Mouse (Mus musculus) spleen, postnatal 36 days (tissue): ENCODE results near the gene Vtcn1.
A peak's percentile ranks its signal among the peaks of the same experiment; 100 is the strongest.

Experiments used
- DNase-seq, 2 experiments: peaks; one replicate each; pipeline ENCODE4 v3.0.0; 2022; ENCODE audit warnings: low spot score in 2 of 2, mixed read lengths in 1 of 2

The Vtcn1 gene

GRCm38 (mm10) chr3:100856050-100856815 is 31.0 kb downstream of the Vtcn1 start:
- no peak for DNase-seq

GRCm38 (mm10) chr3:100857139-100857538 is 31.9 kb downstream of the Vtcn1 start:
- no peak for DNase-seq

GRCm38 (mm10) chr3:100858334-100859002 is 33.2 kb downstream of the Vtcn1 start:
- DNase-seq, result no peak

- DNase-seq, result no peak
Measured at GRCm38 (mm10) chr3:100861307-100862303, 36.3 kb downstream of the Vtcn1 start.

- DNase-seq, result no peak
Measured at GRCm38 (mm10) chr3:100866946-100867345, 41.7 kb downstream of the Vtcn1 start.

GRCm38 (mm10) chr3:100877057-100877456 is 51.8 kb downstream of the Vtcn1 start:
- DNase-seq, result no peak

- DNase-seq, result no peak
Measured at GRCm38 (mm10) chr3:100881403-100881802, 56.1 kb downstream of the Vtcn1 start.

GRCm38 (mm10) chr3:100881843-100882634 is 56.8 kb downstream of the Vtcn1 start:
- no peak for DNase-seq

- DNase-seq, result no peak
Measured at GRCm38 (mm10) chr3:100889234-100889633, 64.0 kb downstream of the Vtcn1 start.

- no peak for DNase-seq
Measured at GRCm38 (mm10) chr3:100890406-100890805, 65.1 kb downstream of the Vtcn1 start.

GRCm38 (mm10) chr3:100892383-100893335 is 67.4 kb downstream of the Vtcn1 start:
- DNase-seq, result no peak

GRCm38 (mm10) chr3:100895500-100895899 is 70.2 kb downstream of the Vtcn1 start:
- DNase-seq, result no peak

- DNase-seq, result no peak
Measured at GRCm38 (mm10) chr3:100906128-100906527, 80.9 kb downstream of the Vtcn1 start.

- DNase-seq, result no peak
Measured at GRCm38 (mm10) chr3:100906916-100907315, 81.7 kb downstream of the Vtcn1 start.

- no peak for DNase-seq
Measured at GRCm38 (mm10) chr3:100908594-100908993, 83.3 kb downstream of the Vtcn1 start.

- no peak for DNase-seq
Measured at GRCm38 (mm10) chr3:100910621-100911020, 85.4 kb downstream of the Vtcn1 start.

GRCm38 (mm10) chr3:100911026-100911425 is 85.8 kb downstream of the Vtcn1 start:
- no peak for DNase-seq

GRCm38 (mm10) chr3:100911498-100912213 is 86.4 kb downstream of the Vtcn1 start:
- DNase-seq, result no peak

GRCm38 (mm10) chr3:100916844-100917243 is 91.6 kb downstream of the Vtcn1 start:
- peak in 1 of 2 experiments; percentile 42 for DNase-seq
